Mouse (Mus musculus): ENCODE measurements around the gene Cyp2s1.

Gene Cyp2s1

DNA sequence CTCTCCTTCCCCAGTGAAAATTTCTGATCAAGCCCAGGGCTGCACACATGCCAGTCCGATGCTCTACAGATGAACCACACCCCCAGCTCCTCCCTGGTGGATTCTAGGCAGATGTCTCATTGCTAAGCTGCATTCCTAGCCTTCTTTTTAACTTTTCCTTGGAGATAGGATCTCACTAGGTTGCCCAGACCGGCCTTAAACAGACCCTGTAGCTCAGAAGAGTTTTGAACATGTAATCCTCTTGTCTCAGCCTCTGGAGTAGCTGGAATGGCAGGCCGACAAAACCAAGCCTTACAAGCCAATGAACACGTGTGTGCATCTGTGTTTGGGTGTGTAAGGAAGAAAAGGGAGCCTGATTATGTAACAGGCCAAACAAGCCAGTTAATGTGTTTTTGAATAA lies 36.0 kb downstream of the Cyp2s1 start:
- no peak for DNase-seq

DNA sequence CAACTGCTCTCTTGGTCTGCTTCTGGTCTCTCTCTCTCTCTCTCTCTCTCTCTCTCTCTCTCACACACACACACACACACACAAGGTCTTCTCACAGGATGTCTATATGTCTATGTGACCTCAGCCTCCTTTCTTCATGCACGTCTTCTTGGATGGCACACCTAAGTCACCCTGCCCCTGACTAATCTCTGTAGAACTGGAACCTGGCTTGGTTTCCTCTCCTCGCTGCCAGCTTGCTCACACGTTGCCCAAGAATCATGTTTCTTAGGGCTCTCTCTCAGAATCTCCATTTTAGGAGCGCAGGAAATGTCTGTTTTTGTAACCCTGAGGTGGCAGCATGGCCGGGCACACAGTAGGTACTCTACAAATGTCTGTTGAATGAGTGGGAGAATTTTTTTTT lies 36.7 kb downstream of the Cyp2s1 start:
- no peak for DNase-seq

DNA sequence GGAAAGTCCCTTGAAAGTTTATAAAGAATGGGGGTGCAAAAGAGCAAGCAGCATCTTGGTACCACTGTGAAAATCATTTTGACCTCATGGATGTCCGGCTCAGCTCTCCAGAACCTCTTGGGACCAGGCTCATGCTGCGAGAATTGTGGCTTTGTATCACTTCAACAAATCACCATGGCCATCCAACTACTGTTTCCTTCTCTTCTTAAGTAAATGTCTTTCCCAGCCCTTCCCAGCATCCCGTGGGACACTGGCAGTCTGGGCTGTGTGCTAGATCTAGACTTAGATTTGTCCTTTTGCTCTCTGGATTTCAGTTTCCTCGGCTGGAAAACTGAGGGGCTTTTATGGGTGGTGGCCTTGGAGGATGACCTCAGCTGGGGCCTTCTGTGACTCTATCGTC lies 48.5 kb downstream of the Cyp2s1 start:
- DNase-seq = no peak

DNA sequence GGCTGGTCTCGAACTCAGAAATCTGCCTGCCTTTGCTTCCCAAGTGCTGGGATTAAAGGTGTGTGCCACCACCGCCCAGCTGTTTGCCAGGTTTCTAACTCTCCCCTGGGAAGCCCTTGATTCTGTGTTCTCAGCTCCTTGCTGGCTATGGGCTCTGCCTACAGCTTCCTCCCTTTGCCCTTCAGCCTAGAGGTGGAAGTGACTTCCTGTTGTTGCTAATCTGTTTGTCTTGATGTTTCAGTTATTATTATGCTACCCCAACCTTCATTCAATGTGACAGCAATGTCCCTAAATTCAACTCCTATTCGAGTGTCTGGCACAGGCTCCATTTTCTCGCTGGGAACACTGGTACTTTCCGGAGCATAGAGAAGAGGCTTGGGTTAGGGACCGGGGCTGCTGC lies 50.6 kb downstream of the Cyp2s1 start:
- no peak for DNase-seq

DNA sequence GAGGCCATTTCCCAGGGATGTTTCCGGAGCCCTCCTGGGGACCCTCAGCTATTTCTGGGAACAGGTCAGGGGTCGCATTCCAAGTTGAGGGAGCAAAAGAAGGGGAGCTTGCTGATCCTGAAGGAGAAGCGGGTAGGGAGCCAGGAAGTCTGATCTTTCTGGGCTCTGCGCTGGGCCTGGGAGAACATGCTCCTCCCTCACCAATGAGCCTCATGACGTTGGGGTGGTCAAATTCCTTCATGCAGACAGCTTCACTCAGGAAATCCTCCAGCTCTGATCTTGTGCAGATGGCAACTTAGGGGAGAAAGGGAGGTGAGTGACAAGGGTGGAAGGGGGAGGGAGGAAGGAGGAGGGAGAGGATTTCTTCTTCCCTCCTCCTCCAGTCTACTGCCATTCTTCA lies 52.5 kb downstream of the Cyp2s1 start:
- no peak for DNase-seq

DNA sequence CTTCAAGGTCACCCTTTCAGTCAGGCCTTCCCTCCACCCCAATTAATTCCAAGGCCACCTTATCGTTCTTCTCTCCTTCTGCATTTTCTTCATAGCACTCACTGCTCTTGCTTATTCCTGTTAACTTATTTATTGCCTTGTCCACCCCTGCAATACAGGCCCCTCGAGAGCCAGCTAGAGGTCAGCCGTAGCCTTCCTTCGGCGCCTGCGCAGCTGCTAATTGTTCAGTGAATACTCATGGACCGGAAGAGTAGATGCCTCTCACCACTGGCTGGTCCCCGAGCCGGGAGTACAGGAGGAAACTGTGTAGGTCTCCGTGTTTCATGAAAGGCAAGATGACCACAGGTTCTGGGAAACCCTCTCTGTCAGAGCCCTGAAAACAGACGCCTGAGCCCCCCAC lies 53.0 kb downstream of the Cyp2s1 start:
- no peak for DNase-seq

DNA sequence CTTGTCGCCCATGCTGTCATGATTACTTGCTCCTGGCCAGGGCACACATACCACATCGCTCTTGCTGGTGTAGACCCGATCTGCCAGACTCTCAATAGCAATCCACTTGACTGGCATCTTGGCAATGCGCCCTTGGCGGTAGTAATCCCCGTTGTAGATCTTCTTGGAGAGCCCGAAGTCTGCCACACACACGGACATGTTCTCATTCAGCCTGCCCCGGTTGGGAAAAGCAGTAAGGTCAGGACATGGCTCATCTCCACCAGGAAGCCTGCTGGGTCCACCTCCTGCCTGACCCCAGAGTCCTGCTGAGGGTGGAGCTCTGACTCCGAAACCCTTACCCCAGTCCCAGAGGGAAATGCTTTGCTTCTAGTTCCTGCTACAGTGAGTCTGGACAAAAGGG lies 55.4 kb downstream of the Cyp2s1 start:
- no peak for DNase-seq

DNA sequence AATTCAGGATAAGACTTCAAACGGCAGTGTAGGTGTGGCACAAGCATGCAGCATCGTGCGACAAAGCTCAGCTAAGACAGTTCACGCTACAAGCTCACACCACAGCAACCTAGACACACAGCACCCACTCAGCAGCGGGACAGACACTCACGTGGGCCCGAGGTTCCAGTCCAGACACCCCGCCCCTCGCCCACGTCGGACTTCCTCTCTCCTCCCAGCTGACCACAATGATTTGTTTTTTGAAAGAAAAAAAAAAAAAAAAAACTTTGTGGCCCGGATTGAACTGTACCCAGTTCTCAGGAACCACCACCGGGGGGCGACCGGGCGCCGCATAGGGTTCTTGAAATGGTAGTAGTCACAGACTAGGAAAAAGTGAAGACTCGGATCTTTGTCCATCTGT lies 60.7 kb downstream of the Cyp2s1 start:
- peak; percentile 86 for DNase-seq

DNA sequence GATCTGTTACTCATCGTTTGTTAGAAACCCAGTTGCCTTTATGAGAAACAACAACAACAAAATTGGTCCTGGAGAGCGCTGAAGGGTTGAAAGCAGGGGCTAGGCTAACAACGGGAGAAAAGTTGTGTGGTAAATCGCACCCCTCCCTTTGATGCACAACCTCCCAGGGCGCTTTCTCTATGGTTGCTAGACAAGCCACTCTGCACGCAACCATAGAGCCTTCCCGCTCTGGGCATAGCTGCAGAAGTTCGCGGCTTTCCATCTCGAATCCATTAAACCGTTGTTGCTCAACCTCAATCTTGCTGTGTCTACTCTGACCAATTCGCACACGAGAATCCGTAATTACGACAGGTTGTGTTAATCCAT lies 61.3 kb downstream of the Cyp2s1 start:
- no peak for DNase-seq

DNA sequence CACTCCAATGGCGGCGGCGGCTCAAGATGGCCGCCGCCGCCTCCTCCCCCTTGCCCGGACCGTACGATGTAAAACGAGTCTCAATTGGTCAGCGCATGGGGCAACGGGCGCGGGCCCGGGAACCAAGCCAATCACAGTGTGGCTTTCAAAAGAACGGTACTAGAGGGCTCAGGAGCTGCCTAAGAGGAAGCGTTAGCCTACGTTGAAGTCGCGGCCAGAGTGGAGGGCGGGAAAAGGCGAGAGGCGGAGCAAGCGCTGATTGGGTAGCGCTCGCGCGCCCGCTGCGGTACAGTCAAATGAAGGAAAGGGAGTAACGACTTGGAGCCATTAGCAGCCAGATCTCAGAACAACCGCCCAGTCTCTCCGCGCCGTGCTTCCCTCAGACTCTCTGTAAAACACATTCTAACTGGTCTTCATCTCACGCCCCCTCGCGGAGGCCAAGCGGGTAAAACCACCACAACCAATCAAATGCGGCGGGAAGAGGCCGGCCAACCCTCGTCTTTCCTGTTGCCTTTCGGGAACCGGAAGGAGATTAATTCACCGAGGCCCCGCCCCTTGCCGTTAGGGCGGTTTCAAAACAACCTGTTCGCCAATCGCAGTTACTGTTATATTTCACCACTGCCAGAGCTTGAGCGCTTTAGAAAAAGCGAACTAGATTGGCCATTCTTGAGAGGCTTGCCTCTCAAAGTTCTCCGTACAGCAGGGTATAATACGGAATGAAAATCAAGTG lies 61.8 kb downstream of the Cyp2s1 start, which contains the start of gene Hnrnpul1:
TSS of gene Hnrnpul1 (minus strand) at position 20 of the 730 bp plus-strand sequence.
- DNase-seq = peak; percentile 100

DNA sequence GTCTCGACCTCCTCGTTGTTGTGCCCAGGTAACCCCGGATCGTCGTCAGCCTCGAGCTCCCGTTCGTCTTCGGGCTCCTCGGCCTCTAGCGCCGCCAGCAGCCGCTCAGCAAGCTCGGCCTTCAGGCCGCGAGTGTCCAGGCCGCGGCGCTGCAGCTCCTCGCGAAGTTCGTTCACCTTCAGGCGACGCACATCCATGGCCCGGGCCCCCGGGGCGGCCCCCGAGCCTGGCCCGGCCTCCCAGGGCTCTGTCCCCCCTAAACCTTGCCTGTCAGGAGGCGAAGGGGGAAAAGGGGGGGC lies 62.3 kb downstream of the Cyp2s1 start:
- no peak for DNase-seq

DNA sequence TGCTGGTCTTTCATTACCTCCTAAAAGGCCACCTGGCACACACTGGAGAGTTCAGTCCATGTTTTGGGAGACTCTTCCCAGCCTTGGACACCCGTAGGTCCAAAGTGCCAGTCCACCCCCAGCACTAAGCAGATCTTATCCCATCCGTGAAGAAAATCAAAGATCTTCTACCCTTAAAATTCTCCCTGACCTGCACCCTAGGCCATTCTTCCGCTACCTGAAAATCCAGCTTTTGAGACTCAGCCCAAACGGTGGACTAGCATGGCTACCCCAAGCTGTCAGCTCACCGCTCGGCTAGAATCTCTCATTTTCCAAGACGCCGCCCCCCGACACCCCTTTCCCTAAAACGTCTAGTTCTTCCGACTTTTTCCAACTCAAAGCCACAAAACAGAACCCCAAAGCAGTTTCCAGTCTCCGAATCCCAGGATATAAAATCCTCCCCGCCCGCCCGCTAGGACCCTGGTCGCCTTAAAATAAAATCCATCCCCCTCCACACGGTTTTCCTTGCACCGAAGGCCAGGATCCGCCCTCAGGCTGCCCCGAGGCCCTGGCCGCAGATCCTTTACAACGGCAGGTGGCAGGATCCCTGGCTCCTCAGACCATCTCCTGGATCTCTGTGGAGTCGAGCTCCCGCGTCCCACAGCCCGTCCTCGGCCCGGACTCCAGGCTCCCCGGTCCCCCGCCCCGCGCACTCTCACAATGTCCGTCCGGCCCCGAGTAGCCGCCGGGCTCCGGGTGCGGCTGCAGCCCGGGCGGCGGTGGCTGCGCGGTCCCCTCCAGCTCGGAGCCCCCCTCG lies 62.9 kb downstream of the Cyp2s1 start:
- peak; percentile 48 for DNase-seq

DNA sequence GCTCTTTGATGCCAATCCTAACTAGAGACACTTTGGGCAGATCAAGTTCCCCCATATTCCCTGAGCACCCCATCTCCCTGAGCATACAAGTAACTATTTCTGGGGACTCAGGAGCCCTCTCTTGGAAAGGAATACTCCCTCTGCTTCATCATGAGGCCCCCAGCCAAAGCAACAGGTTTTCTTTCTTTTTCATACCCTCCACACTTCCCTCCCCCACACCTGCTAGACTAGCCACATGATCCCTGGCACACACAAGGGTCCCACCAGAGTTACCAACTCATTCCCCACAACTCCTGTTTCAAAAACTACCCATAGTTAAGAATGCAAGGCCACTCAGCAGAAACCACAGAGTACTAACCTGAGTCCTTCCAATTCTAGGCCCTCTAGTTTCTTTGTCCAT lies 63.6 kb downstream of the Cyp2s1 start:
- peak; percentile 55 for DNase-seq

Measured in cerebellum, adult 9-10 months (tissue).